Mouse (Mus musculus): ENCODE measurements around the gene Xpnpep3.
A peak's percentile ranks its signal among the peaks of the same experiment; 100 is the strongest.

The Xpnpep3 gene

DNA sequence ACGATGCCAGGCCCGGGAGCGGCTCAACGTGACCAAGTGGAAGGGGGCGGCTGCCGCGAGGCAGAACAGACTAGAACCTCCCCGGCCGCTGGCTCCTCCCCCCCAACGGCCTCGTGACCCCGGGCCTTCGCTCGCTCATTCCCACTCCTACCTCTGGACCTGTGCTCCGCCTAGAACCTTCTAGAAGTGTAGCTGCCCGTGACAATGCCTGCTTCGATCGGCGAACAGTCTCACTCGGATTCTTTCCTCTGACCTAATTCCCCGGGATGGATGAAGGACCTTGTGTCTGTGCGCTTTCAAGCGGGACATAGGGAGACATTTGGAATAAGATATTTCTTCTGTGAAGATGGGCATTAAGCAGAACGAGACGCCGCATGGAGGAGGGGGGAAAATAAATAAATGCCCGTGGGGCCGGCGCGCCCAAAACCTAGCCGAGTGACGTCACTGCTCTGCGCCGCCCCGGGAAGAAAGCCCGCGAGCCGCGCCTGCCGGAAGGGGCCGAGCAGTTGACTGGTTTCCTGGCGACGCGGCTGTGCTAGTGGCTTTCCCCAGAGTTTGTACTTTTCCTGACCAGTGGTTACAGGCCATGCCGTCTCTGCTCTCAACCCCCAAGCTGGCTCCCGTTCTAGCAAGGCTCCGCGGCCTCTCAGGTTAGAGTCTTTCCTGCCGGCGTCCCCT lies at the start of gene Xpnpep3, which contains the start of gene St13:
TSS of gene Xpnpep3 (plus strand) at position 501 of the 678 bp plus-strand sequence.
TSS of gene St13 (minus strand) at position 440 of the 678 bp plus-strand sequence.
- peak; percentile 20; the same call in 1 of the 2 replicates for TF ChIP-seq GATA4 (IDR thresholded peaks at IDR 0.05; ENCODE audit: insufficient replicate concordance, low read length)

DNA sequence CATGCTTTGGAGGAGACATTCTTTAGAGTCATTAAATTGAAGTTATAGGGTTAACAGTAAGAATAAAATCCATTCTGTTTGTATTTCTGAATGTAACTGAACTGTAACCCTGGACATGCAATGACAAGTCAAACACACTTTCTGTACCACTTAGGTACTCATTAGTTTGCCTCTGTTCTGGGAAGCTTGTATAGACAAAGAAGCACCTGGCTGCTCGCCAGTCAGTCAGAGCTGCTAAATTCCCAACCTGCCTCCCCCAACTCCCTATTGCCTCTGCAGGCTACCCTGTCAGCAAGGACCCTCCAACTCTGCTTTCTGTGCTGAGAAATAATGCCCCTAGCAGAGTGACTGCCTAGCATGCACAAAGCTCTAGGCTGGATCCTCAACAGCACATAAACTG lies 49.5 kb upstream of the Xpnpep3 start:
- TF ChIP-seq GATA4 (IDR thresholded peaks at IDR 0.05; ENCODE audit: insufficient replicate concordance, low read length), result no peak

DNA sequence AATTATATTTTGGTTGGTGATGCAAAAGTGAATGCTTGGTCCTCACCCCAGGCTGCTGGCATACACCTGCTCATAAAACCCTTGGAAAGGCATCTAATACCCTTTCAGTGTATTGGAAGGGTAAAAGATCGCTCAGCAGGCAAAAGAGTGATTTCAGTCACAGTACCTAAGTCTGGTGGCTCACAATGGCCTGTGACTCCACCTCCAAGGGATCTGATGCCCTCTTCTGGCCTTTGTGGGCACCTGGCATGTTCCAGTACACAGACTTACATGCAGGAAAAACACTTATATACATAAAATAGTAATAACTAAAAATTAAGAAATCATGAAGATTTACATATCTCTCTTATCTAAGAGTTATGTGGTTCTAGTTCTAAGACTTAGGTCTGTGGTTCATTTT lies 47.3 kb upstream of the Xpnpep3 start:
- TF ChIP-seq GATA4 (IDR thresholded peaks at IDR 0.05; ENCODE audit: insufficient replicate concordance, low read length), result no peak

DNA sequence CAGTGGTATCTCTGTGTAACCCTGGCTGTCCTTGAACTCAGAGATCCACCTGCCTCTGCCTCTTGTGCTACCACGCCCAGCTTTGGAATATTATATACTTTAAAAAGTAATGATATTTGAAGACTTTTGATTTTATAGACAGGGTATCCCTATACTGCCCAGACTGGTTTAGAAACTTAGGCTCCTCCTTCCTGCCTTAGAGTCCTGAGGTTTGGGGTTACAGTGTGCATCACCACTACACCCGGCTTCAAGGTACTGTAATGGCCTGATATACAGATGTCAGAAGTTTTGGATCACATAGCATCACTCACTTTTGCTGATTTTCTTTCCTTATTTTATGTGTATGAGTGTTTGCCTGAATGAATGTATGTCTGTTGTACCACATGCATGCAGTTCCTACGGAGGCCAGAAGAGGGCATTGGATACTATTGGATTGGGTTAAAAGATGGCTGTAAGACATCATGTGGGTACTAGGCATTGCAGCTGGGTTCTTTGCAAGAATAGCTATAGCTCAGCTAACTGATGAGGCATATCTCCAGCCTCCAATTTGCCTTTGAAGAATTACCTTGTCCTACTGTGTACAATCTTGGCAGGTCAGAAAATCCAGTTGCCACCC lies 44.7 kb upstream of the Xpnpep3 start:
- no peak for TF ChIP-seq GATA4 (IDR thresholded peaks at IDR 0.05; ENCODE audit: insufficient replicate concordance, low read length)

DNA sequence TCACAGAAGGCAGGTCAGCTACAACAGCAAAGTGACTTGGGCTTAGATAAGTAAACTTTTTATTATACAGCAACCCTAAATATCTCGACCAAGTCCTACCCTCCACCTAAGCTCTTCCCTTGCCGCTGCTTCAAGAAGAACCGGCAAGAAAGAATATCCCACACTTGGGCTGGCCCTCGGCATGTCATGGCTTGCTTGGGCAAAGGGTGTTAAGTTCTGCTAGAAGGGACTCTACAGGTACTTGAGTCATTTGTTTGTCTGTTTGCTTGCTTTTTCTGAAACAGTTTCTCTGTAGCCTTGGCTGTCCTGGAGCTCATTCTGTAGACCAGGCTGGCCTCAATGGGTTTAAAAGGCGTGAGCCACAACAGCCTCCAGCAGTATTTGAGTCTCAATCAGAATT lies 43.0 kb upstream of the Xpnpep3 start:
- no peak for TF ChIP-seq GATA4 (IDR thresholded peaks at IDR 0.05; ENCODE audit: insufficient replicate concordance, low read length)

DNA sequence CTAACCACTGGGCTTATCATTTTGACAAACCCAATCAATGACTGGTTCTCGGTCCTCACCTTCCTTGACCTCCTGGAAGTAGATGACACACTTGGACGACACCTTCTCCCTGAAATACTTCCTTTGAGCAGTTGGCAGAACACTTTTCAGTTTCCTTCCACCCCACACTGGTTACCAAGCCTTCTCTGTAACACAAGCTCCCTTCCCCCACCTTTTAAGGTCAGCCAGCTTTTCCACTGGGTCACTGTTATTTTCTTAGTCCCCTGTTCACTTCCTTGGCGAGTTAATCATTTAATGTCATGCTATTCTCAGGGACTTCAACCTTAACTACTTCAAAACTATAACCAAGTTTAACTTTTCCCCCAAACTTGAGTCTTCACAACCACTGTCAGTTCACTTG lies 41.0 kb upstream of the Xpnpep3 start:
- TF ChIP-seq GATA4 (IDR thresholded peaks at IDR 0.05; ENCODE audit: insufficient replicate concordance, low read length), result no peak

DNA sequence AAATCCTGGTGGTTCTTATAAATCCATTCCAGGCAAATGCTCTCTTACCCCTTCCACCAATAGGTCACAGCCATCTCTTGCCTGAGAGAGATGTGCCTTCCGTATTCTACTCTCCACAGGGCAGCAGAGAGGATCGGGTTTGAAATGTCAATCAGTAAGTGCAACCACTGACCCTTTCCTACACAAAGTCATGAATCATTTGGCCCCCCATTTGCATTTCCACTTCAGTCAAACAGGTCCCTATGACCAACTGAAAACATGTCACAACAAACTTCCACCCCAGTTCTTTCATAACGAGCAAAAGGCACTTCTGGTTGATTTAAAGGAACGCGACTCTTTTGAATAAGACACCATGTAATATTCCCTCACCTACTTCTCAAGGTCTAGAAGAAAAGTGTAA lies 40.5 kb upstream of the Xpnpep3 start:
- TF ChIP-seq GATA4 (IDR thresholded peaks at IDR 0.05; ENCODE audit: insufficient replicate concordance, low read length), result no peak

DNA sequence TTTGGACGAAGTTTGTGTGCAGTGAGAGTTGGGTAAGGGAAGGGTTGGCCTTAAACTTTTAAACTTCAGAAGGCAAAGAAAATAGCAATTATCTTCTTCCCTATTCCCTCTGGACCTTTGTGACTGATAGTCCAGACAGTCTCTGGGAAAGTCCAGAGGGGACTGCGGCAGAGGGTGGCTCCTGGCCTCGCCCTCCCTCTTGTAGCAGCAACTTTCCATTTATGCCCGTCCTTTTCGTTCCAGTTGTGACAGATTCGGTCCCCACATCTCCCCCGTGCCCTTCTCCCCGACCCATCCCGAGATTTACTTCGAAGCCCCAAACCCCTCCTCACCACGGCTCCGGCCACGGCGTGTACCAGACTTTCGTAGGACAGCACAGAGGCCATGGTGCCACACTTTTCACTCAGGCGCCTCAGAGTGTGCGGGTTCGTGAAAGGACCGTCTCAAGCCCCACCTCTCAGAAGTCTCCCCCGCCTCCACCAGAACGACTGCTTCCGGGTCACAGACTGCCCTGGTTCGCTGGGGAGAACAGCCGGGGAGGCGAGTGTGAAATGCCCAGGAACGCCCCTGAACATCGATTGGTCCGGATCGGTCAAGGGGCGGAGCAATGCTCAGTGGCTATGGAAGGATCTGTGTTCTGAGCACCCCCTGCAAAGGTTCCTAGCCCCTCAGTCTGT lies 39.5 kb upstream of the Xpnpep3 start, which contains the start of gene Slc25a17:
TSS of gene Slc25a17 (minus strand) at position 468 of the 677 bp plus-strand sequence.
- TF ChIP-seq GATA4 (IDR thresholded peaks at IDR 0.05; ENCODE audit: insufficient replicate concordance, low read length), result no peak

DNA sequence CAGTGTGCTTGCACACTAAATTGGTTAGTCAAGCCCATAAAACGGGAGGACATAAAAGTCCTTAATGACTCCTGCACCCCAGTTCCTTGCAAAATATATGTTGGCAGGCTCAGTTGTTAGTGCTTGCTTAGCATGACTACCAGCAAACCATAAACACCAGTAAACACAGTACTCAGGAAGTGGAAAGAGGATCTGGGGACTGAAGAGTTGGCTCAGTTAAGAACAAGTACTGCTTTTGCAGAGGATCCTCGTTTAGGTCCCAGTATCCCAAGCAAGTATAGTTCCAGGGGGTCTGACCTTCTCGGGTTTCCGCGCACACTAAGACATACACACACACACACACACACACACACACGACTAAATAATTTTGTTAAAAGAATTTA lies 38.9 kb upstream of the Xpnpep3 start:
- no peak for TF ChIP-seq GATA4 (IDR thresholded peaks at IDR 0.05; ENCODE audit: insufficient replicate concordance, low read length)

DNA sequence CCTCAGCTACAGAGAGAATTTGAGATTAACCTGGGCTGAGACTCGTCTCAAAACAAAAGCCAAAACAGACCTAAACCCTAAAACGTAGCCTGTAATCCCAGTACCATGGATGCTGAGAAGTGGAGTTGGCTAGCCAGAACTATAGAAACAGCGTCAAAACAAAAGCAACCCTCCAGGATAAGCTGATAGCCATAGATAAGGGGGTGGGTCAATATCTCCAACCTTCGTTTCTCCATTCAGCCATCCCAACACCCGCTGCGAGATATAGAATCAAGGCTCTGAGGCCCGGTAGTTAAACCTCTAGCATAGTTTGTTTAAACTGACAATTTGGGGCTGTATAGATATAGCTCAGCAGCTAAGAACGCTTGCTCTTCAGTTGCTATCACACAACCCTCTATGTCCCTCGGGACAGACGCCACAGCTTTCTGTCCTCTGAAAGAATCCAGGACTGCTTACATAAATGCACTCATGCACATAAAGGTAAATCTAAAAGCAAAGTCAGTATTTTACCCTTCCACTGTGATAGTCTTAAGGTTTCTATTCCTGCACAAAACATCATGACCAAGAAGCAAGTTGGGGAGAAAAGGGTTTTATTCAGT lies 38.4 kb upstream of the Xpnpep3 start:
- TF ChIP-seq GATA4 (IDR thresholded peaks at IDR 0.05; ENCODE audit: insufficient replicate concordance, low read length), result no peak

DNA sequence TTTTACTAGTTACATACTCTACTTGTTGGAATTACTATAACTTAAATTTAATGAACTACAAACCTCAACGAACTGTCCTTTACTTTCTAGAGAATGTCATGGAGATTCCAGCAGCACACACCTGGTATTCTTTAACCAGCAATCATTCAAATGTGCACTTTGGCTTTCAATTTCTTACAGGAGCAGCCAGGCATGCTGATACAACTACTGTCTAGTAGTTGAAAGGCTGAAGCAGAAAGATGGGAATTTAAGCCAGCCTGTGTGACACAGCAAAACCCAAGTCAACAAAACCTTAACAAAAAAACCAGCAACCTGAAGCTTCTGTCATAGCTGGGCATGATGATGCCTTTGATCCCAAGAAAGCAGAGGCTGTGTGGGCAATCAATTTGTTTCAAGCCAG lies 37.4 kb upstream of the Xpnpep3 start:
- no peak for TF ChIP-seq GATA4 (IDR thresholded peaks at IDR 0.05; ENCODE audit: insufficient replicate concordance, low read length)

DNA sequence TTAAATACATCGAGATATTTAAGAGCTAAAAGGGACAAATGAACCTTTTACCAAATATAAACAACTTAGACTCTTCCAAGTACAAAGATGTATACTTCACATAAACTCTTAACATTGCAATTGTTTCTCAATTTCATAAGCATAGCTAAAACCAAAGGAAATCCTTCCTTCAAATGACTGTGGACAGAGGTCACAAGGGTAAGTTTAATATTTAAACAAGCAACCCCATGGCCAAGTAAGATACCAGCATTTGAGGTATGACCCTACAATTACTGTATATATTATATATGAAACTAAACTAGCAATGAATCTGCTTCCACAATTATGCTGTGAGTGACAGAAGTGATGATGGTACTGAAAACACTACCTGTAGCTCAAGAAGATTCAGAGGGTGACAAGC lies 35.7 kb upstream of the Xpnpep3 start:
- TF ChIP-seq GATA4 (IDR thresholded peaks at IDR 0.05; ENCODE audit: insufficient replicate concordance, low read length), result no peak

DNA sequence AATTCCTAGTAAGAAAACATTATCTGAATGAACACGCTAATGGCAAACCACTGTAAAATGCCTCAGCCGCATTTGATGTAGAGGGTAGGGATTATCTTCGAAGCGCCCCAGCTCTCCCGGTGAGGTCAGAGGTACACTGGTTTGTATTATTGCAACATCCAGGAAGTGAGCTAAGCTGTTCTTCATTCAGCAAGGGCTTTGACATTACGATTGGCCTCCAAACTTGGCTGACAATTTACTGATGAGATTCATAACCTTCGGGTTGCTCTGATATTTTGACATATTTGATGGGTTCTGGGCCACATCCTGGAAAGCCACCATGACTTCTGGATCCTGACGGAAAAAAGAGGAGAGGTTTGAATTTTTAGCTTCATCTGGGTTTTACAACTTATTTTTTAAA lies 34.7 kb upstream of the Xpnpep3 start:
- no peak for TF ChIP-seq GATA4 (IDR thresholded peaks at IDR 0.05; ENCODE audit: insufficient replicate concordance, low read length)

DNA sequence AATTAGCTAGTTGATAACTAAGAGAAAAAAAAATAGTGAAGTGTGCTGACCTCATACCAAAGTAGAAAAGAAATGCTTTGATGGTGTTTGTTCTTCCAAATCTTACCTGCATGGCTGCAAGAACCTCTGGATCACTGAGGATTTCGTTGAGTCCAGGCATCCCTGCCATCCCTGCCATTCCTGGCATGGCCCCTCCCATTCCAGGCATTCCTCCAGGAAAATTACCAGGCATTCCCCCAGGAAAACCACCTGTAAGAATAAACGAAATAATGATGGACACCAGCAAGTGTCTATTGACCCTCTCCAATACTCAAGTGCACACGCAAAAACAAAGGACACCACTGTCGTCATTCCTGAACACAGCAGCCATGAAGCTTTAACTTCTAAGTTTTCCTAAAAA lies 33.7 kb upstream of the Xpnpep3 start:
- TF ChIP-seq GATA4 (IDR thresholded peaks at IDR 0.05; ENCODE audit: insufficient replicate concordance, low read length), result no peak

DNA sequence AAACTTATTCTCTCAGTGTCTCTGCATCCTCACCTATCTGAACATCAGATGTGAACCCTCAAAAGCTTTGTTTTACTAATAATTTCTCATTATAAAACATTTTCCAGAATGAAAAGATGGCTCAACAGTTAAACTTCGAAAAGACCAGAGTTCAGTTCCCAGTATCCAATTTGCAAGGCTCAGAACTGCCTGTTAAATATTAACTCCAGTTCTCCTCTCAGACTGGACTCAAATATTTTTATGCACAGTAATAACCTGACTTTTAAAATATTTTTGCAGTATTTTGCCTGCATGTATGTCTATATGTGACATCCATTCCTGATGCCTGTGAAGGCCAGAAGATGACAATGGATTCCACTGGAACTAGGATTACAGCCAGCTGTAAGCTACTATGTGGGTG lies 31.3 kb upstream of the Xpnpep3 start:
- no peak for TF ChIP-seq GATA4 (IDR thresholded peaks at IDR 0.05; ENCODE audit: insufficient replicate concordance, low read length)

DNA sequence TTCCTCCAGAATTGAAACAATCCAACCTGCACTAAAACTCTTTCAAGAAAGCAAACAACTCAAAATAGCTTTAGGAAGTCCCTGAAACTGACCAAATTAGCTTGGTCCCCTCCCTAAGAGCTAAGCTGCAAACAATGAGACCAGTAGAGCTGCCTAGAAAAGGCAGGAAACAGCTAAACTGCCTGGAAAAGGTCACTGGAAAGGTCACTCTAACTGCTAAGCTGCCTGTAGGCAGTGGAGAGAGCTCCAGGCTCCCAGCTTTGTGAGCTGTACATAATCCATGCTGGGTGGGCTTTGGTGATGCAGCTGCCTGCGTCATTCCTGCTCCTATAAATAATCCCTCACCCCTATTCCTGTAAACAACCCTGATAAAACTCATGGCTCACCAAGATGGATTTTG lies 29.6 kb upstream of the Xpnpep3 start:
- TF ChIP-seq GATA4 (IDR thresholded peaks at IDR 0.05; ENCODE audit: insufficient replicate concordance, low read length), result no peak

All from liver, adult (tissue).